Comparison of ENCODE assay signal across 8 mouse cellular contexts in genomic region chr2:31239203-31239696, GRCm38 (mm10). TPM values are rescaled to one million over a fixed set of nuclear protein-coding genes. Genes with fewer than 3 reads are reported as not detected.
DNase-seq lines count a peak whose midpoint lies in the region; ATAC-seq and TF ChIP-seq lines count a peak whose summit lies in the region.

No protein-coding gene starts in this region.

- 43% methylated on average over 23 of the region's 23 CpGs for WGBS in forebrain, embryonic 13.5 days
- WGBS in limb, embryonic 13.5 days: 36% methylated on average over 23 of the region's 23 CpGs

- intact Hi-C loops in left cerebral cortex, postnatal 14 days (cut with DNase I): no loop called here
- intact Hi-C loops in left cerebral cortex, postnatal 4 days (cut with DNase I): no loop called here

- H3K27ac ChIP-seq in forebrain, embryonic 13.5 days: no peak overlapping the region
- no peak overlapping the region for H3K27ac ChIP-seq in limb, embryonic 13.5 days

- 0 out of 2 replicates have a peak, but pooled peaks cover 8% of the 10 kb centered on the region for H3K27me3 ChIP-seq in forebrain, embryonic 13.5 days
- peaks cover 14% of the 10 kb centered on the region; the same call in 1 of the 2 replicates for H3K27me3 ChIP-seq in limb, embryonic 13.5 days

- H3K4me1 ChIP-seq in forebrain, embryonic 13.5 days: 0 out of 2 replicates have a peak, but pooled peaks cover 13% of the 10 kb centered on the region
- H3K4me1 ChIP-seq in limb, embryonic 13.5 days: peaks cover 13% of the 10 kb centered on the region

- H3K9me3 ChIP-seq in forebrain, embryonic 13.5 days (replicated peaks): no peaks in the 10 kb centered on the region
- no peaks in the 10 kb centered on the region for H3K9me3 ChIP-seq in limb, embryonic 13.5 days

- no peak for TF ChIP-seq POLR2A in brain, embryonic 14.5 days (IDR thresholded peaks at IDR 0.05; ENCODE audit: borderline replicate concordance, extremely low read depth, insufficient read depth, insufficient read length, poor library complexity, severe bottlenecking)

- H3K4me3 ChIP-seq in forebrain, embryonic 13.5 days: peak overlapping the region; percentile 18
- H3K4me3 ChIP-seq in limb, embryonic 13.5 days: peak overlapping the region; percentile 15; the same call in 1 of the 2 replicates

- H3K4me2 ChIP-seq in forebrain, embryonic 13.5 days: peak overlapping the region; percentile 43
- H3K4me2 ChIP-seq in limb, embryonic 13.5 days (replicated peaks): peak overlapping the region; percentile 47

- no peaks in the 10 kb centered on the region for H3K36me3 ChIP-seq in forebrain, embryonic 13.5 days (ENCODE audit: poor library complexity, severe bottlenecking)
- no peaks in the 10 kb centered on the region for H3K36me3 ChIP-seq in limb, embryonic 13.5 days

- DNase-seq in left cerebral cortex, postnatal 14 days (ENCODE audit: low spot score in 2 of 2): peak; percentile 44 to 74
- DNase-seq in left cerebral cortex, postnatal 4 days: no peak
- DNase-seq in brain, embryonic 14.5 days (ENCODE audit: low read depth): peak; percentile 76
- DNase-seq in adipocyte (ENCODE audit: low spot score): no peak
- no peak for DNase-seq in gastrocnemius, postnatal 25 days

- ATAC-seq in forebrain, embryonic 13.5 days: no peak
- ATAC-seq in limb, embryonic 13.5 days (ENCODE audit: low FRiP score, low read depth): no peak
- ATAC-seq in monocyte, adult 5-6 weeks (replicated peaks; ENCODE audit: insufficient number of reproducible peaks, low FRiP score, low TSS enrichment, poor library complexity, severe bottlenecking): peak; percentile 95

- TF ChIP-seq CTCF in brain, embryonic 14.5 days (IDR thresholded peaks at IDR 0.05; ENCODE audit: borderline replicate concordance, extremely low read depth, insufficient read depth, insufficient read length): peak; percentile 40; the same call in 1 of the 2 replicates

- H3K9ac ChIP-seq in forebrain, embryonic 13.5 days: no peak overlapping the region; the same call in 1 of the 2 replicates
- H3K9ac ChIP-seq in limb, embryonic 13.5 days: no peak overlapping the region; the same call in 1 of the 2 replicates

RNA-seq across cellular contexts. Expression of gene Ncs1, which starts 6.4 kb away (rescaled TPM):
- 100 to 1,000 TPM; 159 to 160 TPM for total RNA-seq in left cerebral cortex, postnatal 14 days (2021)
- 100 to 1,000 TPM; 161 to 162 TPM for total RNA-seq in left cerebral cortex, postnatal 4 days (2021)
- 56.1 and 93.6 TPM in 2 replicates for polyA plus RNA-seq in brain, embryonic 14.5 days (2012; rRNA removed)
- 72.7 and 77.6 TPM in 2 replicates for polyA plus RNA-seq in forebrain, embryonic 13.5 days (2015; fragmentation: Nextera tagmentation; extraction: Ambion mirVana)
- polyA plus RNA-seq in limb, embryonic 13.5 days (2015; fragmentation: Nextera tagmentation; extraction: Ambion mirVana): 46.4 and 49.6 TPM in 2 replicates
- total RNA-seq in monocyte, adult 5-6 weeks (2017): not detected in 3 replicates
- 1 to 10 TPM; 4.7 to 4.8 TPM for total RNA-seq in gastrocnemius, postnatal 25 days (2021)

Comparison
In these comparisons a context has a peak if more than half of its experiments do, and no peak if none do; other contexts are left out.
1. DNase-seq: peak in left cerebral cortex, postnatal 14 days (2 of 2) and brain, embryonic 14.5 days (single experiment); none in left cerebral cortex, postnatal 4 days (single experiment), adipocyte (single experiment) and gastrocnemius, postnatal 25 days (single experiment).
2. RNA of gene Ncs1, which starts 6.4 kb away (total RNA-seq): 161 to 162 TPM in left cerebral cortex, postnatal 4 days and 159 to 160 TPM in left cerebral cortex, postnatal 14 days; 4.7 to 4.8 TPM in gastrocnemius, postnatal 25 days and not detected in monocyte, adult 5-6 weeks; every median in the first group is over 10 times any median in the second.